Mouse (Mus musculus) megakaryocyte, embryonic 14.5 days (primary cell): ENCODE results near the gene Tmem39a. TPM values are rescaled to one million over a fixed set of nuclear protein-coding genes. Genes with fewer than 3 reads are reported as not detected.

Experiments used
- H3K27me3 ChIP-seq: replicated peaks from 2 replicates; pipeline ENCODE3; 2012; ENCODE audit warnings: inconsistent platforms
- H3K36me3 ChIP-seq: replicated peaks from 2 replicates; pipeline ENCODE3; 2012; ENCODE audit warnings: low read length, inconsistent platforms, mixed read lengths
- H3K4me1 ChIP-seq: 2 replicates; pipeline ENCODE4 v1.6.1; 2012; ENCODE audit warnings: inconsistent platforms
- H3K4me3 ChIP-seq: replicated peaks from 2 replicates; pipeline ENCODE3; 2012; ENCODE audit warnings: moderate library complexity, mild to moderate bottlenecking, inconsistent platforms
- H3K9me3 ChIP-seq: 2 replicates; pipeline ENCODE4 v1.6.1; 2012; ENCODE audit warnings: inconsistent platforms
- FLI1 ChIP-seq: IDR thresholded peaks from 2 replicates; pipeline ENCODE4 v1.6.1; 2012; ENCODE audit warnings: low read length, inconsistent platforms, mixed read lengths
- GATA1 ChIP-seq: IDR thresholded peaks from 3 replicates; pipeline ENCODE4 v1.6.1; 2012; ENCODE audit warnings: mixed read lengths, low read length, inconsistent platforms, borderline replicate concordance
- polyA plus RNA-seq: library from polyadenylated mRNA; stranded (reverse); fragments of >175 nt; gene quantifications from 2 replicates; pipeline ENCODE4 v1.2.3, GENCODE M21; 2012; ENCODE audit warnings: low replicate concordance; ENCODE audit not compliant: insufficient read depth

Tmem39a gene
- polyA plus RNA-seq, 1 experiment: 10.3 TPM

GRCm38 (mm10) chr16:38587572-38587971 lies 29.1 kb downstream of the Tmem39a start:
- H3K9me3 ChIP-seq: no peaks in the 10 kb centered on the region
- H3K4me3 ChIP-seq: no peak overlapping the region
- H3K27me3 ChIP-seq: no peaks in the 10 kb centered on the region
- no peak for TF ChIP-seq FLI1
- TF ChIP-seq GATA1: no peak
- H3K4me1 ChIP-seq: peaks cover 4% of the 10 kb centered on the region; the same call in 1 of the 2 replicates
- peaks cover 100% of the 10 kb centered on the region for H3K36me3 ChIP-seq

DNA sequence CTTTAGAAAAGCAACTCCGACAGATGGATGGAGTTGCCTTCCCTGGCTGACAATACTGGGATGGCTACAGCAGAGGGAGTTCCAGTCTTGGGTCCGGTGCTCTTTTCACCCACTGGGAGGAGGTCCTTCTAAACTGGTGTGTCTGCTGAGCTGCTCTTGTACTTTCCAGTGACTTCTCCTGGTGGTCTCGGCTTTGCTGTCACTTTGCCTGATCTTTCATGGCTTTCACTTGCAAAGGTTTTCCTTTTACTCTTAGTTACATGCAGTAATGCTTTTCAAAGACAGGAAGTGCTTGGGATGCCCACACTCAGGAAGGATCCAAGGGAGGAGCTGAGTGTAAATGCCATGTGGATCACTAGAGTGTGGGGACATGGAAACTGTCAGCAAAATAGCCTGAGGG lies 33.0 kb downstream of the Tmem39a start:
- Histone ChIP-seq H3K4me1 (no peaks in the 10 kb centered on the region), H3K27me3 (no peaks in the 10 kb centered on the region), H3K4me3 (no peak overlapping the region), H3K36me3 (peaks cover 84% of the 10 kb centered on the region), H3K9me3 (no peaks in the 10 kb centered on the region)
- no peak for TF ChIP-seq GATA1

DNA sequence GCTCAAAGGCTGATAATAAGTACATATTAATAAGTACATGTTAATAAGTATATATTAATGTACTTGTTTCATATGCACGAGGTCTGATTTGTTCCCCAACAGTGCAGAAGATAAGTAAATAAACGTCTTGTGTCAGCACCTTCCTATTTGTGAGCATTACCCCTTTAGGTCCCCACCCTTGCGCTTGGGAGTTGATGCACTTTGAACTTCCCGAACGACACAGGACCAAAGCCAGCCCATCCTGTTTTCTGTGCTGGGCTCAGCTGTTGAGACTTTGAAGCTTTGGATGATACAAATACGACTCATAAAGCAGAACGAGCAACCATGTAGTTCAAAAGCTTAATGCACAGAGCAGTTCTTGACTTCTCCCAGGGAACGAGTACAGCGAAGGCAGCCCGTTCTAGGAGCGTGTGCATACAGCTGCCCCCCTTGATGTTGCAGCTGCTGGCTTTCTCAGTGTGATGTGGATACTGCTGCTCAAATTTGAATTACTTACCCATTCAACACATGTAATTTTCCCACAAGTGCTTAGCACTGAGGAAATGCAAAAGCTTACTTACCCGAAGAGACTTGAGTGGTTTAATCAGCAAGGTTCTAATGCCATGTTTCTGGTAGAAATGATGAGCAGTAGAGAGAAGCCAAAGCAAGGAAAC lies 33.7 kb downstream of the Tmem39a start:
- H3K4me3 ChIP-seq: no peak overlapping the region
- H3K9me3 ChIP-seq: no peaks in the 10 kb centered on the region
- H3K4me1 ChIP-seq: no peaks in the 10 kb centered on the region
- H3K36me3 ChIP-seq: peaks cover 77% of the 10 kb centered on the region
- no peak for TF ChIP-seq GATA1
- no peaks in the 10 kb centered on the region for H3K27me3 ChIP-seq

DNA sequence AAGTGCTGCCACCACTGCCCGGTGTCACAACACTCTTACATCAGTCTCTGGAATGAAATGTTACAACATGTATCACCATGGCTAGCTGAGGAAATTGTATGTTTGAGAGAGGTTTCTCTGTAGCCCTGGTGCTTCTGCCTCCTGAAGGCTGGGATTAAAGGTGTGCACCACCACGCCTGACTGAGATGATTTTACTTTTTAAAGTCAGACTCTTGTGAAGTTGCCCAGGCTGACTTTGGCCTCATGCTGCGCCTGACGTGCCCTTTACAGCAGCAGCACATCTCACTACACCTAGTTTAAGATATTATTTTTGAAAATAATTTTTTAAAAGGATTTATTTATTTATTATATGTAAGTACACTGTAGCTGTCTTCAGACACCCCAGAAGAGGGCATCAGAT lies 34.4 kb downstream of the Tmem39a start:
- Histone ChIP-seq H3K4me1 (no peaks in the 10 kb centered on the region), H3K36me3 (peaks cover 69% of the 10 kb centered on the region), H3K9me3 (no peaks in the 10 kb centered on the region), H3K27me3 (no peaks in the 10 kb centered on the region), H3K4me3 (no peak overlapping the region)
- TF ChIP-seq FLI1: no peak
- no peak for TF ChIP-seq GATA1

GRCm38 (mm10) chr16:38594435-38594834 lies 35.9 kb downstream of the Tmem39a start:
- Histone ChIP-seq H3K9me3 (no peaks in the 10 kb centered on the region), H3K4me3 (no peak overlapping the region), H3K4me1 (no peaks in the 10 kb centered on the region), H3K27me3 (no peaks in the 10 kb centered on the region), H3K36me3 (peaks cover 54% of the 10 kb centered on the region)
- TF ChIP-seq FLI1 (no peak), GATA1 (no peak)

DNA sequence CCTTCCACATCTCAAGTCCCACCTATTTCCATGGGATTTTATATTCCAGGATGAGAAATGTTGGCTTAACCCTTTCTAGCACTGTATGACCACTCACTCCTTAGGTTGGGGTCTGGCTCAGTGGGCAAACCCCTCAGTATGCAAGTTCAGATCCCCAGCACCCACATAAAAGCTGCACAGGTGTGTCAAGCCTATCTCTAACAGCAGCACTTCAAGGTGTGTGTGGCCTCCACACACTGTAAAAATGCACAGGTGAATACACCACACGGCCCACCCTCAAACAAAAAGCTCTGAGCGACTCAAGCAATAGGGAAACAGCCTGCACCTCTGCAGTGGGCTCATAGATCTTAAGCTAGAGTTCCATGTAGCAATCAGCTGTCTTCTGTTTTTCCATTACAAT lies 37.6 kb downstream of the Tmem39a start:
- Histone ChIP-seq H3K4me3 (no peak overlapping the region), H3K4me1 (no peaks in the 10 kb centered on the region), H3K36me3 (peaks cover 38% of the 10 kb centered on the region), H3K27me3 (peaks cover 4% of the 10 kb centered on the region), H3K9me3 (no peaks in the 10 kb centered on the region)
- no peak for TF ChIP-seq GATA1
- TF ChIP-seq FLI1: no peak

DNA sequence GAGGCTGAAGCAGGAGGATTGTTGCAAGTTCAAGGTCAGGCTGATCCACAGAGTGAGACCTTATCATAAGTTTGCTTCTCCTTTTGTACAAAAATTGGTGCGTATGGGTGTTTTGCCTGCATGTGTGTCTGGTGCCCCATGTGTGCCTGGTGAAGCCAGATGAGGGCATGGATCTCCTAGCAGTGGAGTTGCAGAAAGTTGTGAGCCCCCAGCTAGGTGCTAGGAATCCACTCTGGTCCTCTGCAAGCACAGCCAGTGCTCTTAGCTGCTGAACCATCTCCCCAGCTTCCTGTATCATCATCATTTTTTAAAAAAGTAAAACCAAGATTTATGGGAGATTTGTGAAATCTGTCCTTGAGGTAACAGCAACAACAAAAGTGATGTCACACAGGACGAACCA lies 38.2 kb downstream of the Tmem39a start:
- H3K9me3 ChIP-seq: no peaks in the 10 kb centered on the region
- H3K27me3 ChIP-seq: peaks cover 4% of the 10 kb centered on the region
- H3K4me1 ChIP-seq: no peaks in the 10 kb centered on the region
- no peak overlapping the region for H3K4me3 ChIP-seq
- H3K36me3 ChIP-seq: peaks cover 32% of the 10 kb centered on the region
- TF ChIP-seq GATA1 (no peak), FLI1 (no peak)

GRCm38 (mm10) chr16:38598986-38599680 lies 40.6 kb downstream of the Tmem39a start:
- Histone ChIP-seq H3K9me3 (no peaks in the 10 kb centered on the region), H3K4me3 (no peak overlapping the region), H3K4me1 (no peaks in the 10 kb centered on the region), H3K27me3 (peaks cover 9% of the 10 kb centered on the region), H3K36me3 (peaks cover 10% of the 10 kb centered on the region)
- TF ChIP-seq FLI1: no peak
- TF ChIP-seq GATA1: no peak

- no peaks in the 10 kb centered on the region for H3K4me1 ChIP-seq
- no peak overlapping the region for H3K4me3 ChIP-seq
- no peaks in the 10 kb centered on the region for H3K36me3 ChIP-seq
- peaks cover 11% of the 10 kb centered on the region for H3K27me3 ChIP-seq
- H3K9me3 ChIP-seq: 0 out of 2 replicates have a peak, but pooled peaks cover 10% of the 10 kb centered on the region
- TF ChIP-seq GATA1: no peak
- TF ChIP-seq FLI1: no peak
These were observed 44.7 kb downstream of the Tmem39a start for GRCm38 (mm10) chr16:38602989-38603804.

DNA sequence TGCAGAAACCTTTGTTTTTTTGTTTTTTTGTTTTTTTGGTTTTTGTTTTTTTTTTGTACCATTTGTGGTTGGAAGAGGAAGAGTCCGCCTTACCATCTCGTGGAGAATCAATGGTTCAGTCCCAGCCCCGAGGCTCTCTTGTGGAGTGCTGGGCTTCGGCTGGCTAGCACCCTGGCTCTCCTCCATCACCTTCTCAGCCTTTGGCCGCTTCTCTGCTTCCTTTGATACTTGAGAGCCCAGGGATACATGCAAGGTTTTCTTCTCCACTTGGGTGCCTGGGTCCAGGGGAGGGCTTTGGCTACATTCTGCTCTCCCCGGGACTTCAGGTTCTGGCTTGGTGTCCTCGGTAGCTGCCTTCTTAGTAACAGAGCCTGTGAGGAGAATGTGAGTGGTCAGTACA lies 48.0 kb downstream of the Tmem39a start:
- no peaks in the 10 kb centered on the region for H3K36me3 ChIP-seq
- H3K9me3 ChIP-seq: peaks cover 35% of the 10 kb centered on the region
- peaks cover 7% of the 10 kb centered on the region for H3K27me3 ChIP-seq
- TF ChIP-seq GATA1: no peak
- no peak for TF ChIP-seq FLI1
- no peaks in the 10 kb centered on the region for H3K4me1 ChIP-seq
- no peak overlapping the region for H3K4me3 ChIP-seq
